Mouse (Mus musculus) embryonic facial prominence, embryonic 11.5 days (tissue): ENCODE results near the gene Slc5a3. TPM values are rescaled to one million over a fixed set of nuclear protein-coding genes. Genes with fewer than 3 reads are reported as not detected.

Experiments
- ATAC-seq: fragments of 200-750 bp; cut with Nextera tagmentation; replicated peaks from 2 replicates; pipeline ENCODE4 v1.8.0; 2017; ENCODE audit warnings: low read depth; ENCODE audit not compliant: insufficient number of reproducible peaks, low FRiP score, low TSS enrichment
- DNase-seq: peaks from one replicate; pipeline ENCODE4 v3.0.0-alpha.2; 2015; ENCODE audit warnings: low spot score
- H3K27ac ChIP-seq: fragments of 300-500 bp; sonication (generic); replicated peaks from 2 replicates; pipeline ENCODE4 v1.5.1; 2014; ENCODE audit warnings: mild to moderate bottlenecking, low read depth, low read length, control low read depth
- H3K27me3 ChIP-seq: fragments of 300-500 bp; sonication (generic); 2 replicates; pipeline ENCODE4 v1.6.1; 2014; ENCODE audit warnings: mild to moderate bottlenecking, low read length, moderate library complexity, mixed read lengths; ENCODE audit not compliant: control insufficient read depth, insufficient read depth
- H3K36me3 ChIP-seq: fragments of 300-500 bp; sonication (generic); replicated peaks from 2 replicates; pipeline ENCODE4 v1.6.1; 2014; ENCODE audit warnings: low read depth, mild to moderate bottlenecking, low read length, moderate library complexity, mixed read lengths; ENCODE audit not compliant: control insufficient read depth, insufficient read depth
- H3K4me1 ChIP-seq: fragments of 300-500 bp; sonication (generic); 2 replicates; pipeline ENCODE4 v1.6.1; 2014; ENCODE audit warnings: low read length, mixed read lengths; ENCODE audit not compliant: control insufficient read depth, insufficient read depth
- H3K4me2 ChIP-seq: fragments of 300-500 bp; sonication (generic); 2 replicates; pipeline ENCODE4 v1.6.1; 2014; ENCODE audit warnings: low read depth, mild to moderate bottlenecking, control low read depth, low read length, moderate library complexity
- H3K4me3 ChIP-seq: fragments of 300-500 bp; sonication (generic); 2 replicates; pipeline ENCODE4 v1.5.1; 2014; ENCODE audit warnings: low read depth, low read length, control low read depth
- H3K9ac ChIP-seq: fragments of 300-500 bp; sonication (generic); replicated peaks from 2 replicates; pipeline ENCODE4 v1.6.1; 2014; ENCODE audit warnings: mild to moderate bottlenecking, control low read depth, low read length
- H3K9me3 ChIP-seq: fragments of 300-500 bp; sonication (generic); replicated peaks from 2 replicates; pipeline ENCODE4 v1.6.1; 2016; ENCODE audit warnings: mild to moderate bottlenecking, low read length, inconsistent platforms, mixed read lengths; ENCODE audit not compliant: control insufficient read depth
- WGBS: fragments of 180-500 bp; shearing (Covaris S2); extraction: QIAGEN DNeasy Blood & Tissue Kit; methylation state at CpG from one replicate; pipeline ENCODE4 v1.1.7; 2014; 5-methylcytosine and 5-hydroxymethylcytosine counted together
- polyA plus RNA-seq: library from polyadenylated mRNA; unstranded; fragments of >200 nt; fragmentation: Nextera tagmentation; extraction: Ambion mirVana; gene quantifications from 2 replicates; pipeline ENCODE4 v1.2.1, GENCODE M21; 2014

Slc5a3 gene
- polyA plus RNA-seq, 1 experiment from 2014 or later: 12.6 TPM

DNA sequence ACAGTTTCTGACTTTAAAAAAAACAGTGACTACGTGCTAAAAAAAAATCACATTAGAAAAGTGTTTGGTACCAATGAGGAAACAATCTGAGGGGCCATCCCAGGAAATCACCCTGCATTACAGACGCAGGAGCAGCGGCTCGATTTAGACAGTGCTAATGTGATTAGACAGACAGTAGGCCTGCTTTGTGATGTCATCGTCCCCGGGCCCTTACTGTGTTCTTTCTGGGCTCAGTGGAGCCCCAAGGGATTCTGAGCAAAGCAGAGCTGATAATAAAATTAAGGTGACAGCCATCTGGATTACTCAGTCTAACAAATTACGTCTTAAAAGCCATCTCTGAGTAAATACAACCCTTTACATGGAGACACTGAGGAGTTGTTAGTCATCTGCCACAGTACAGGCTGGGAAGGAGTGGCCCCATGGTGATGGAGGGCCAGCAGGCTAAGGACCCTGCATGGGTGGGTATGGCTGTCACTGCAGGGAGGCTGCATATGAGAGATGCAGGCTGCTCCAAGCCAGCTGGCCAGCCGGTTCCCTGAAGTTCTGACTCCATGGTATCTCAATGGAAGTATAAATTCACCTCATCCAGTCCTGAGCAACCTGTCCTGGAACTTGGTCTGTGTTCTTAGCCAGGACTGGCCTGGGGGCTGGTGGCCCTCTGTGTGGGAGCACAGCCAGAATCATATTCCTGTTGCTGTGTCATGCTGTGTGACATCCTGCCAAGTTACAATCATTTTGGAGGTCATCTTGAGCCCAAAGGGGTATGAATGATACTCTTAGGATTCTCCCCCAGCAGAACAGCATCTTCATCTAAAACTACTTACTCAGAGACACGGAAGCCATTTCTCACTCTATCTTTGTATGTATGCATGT is 59.5 kb downstream of the Slc5a3 start:
- no peaks in the 10 kb centered on the region; the same call in 1 of the 2 replicates for H3K4me1 ChIP-seq
- no peaks in the 10 kb centered on the region for H3K36me3 ChIP-seq
- DNase-seq: no peak
- H3K9me3 ChIP-seq: no peaks in the 10 kb centered on the region
- H3K27ac ChIP-seq: no peak overlapping the region
- no peak overlapping the region for H3K4me2 ChIP-seq
- ATAC-seq: no peak
- no peak overlapping the region for H3K4me3 ChIP-seq
- no peak overlapping the region for H3K9ac ChIP-seq
- 68% methylated on average over 9 of the region's 9 CpGs for WGBS
- H3K27me3 ChIP-seq: no peaks in the 10 kb centered on the region

GRCm38 (mm10) chr16:92119013-92119515 is 60.9 kb downstream of the Slc5a3 start:
- Histone ChIP-seq H3K9me3 (no peaks in the 10 kb centered on the region), H3K4me3 (no peak overlapping the region), H3K27ac (no peak overlapping the region), H3K4me1 (no peaks in the 10 kb centered on the region; the same call in 1 of the 2 replicates), H3K4me2 (no peak overlapping the region), H3K9ac (no peak overlapping the region), H3K36me3 (no peaks in the 10 kb centered on the region), H3K27me3 (no peaks in the 10 kb centered on the region)
- DNase-seq (no peak), ATAC-seq (no peak)
- WGBS: 68% methylated on average over 13 of the region's 13 CpGs

DNA sequence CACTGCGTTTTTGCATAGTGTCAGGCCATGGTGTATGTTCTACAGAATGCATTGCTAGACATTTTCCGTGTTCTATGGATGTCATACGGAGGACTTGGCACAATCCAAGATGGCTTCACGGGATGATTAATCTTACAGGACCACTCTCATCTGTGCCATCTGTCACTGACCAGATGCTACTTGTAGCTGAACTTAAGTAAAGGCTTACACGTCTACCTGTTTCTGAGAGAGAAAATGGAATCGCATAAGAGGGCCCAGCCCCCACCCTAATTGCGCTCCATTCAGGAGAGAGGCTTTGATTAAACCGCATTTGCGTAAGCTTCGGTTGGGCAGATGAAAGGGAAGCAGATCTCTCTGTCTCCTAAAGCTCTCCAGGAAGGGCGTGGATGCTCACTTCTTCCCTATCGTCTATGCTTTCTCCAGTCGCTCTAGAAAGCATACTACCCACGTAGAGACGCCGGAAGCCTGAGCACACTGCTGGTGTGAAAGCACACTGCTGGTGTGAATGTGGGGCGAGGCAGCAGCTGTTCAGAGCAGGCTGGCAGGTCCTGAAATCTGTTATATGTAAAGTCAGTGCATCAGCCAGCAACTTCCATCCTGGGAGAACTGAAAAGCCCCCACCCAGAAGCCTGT is 62.9 kb downstream of the Slc5a3 start:
- no peak for ATAC-seq
- H3K4me3 ChIP-seq: no peak overlapping the region
- H3K4me1 ChIP-seq: no peaks in the 10 kb centered on the region; the same call in 1 of the 2 replicates
- no peaks in the 10 kb centered on the region for H3K9me3 ChIP-seq
- no peaks in the 10 kb centered on the region for H3K27me3 ChIP-seq
- DNase-seq: no peak
- no peak overlapping the region for H3K4me2 ChIP-seq
- H3K27ac ChIP-seq: no peak overlapping the region
- 72% methylated on average over 17 of the region's 17 CpGs for WGBS
- no peaks in the 10 kb centered on the region for H3K36me3 ChIP-seq
- no peak overlapping the region for H3K9ac ChIP-seq

- DNase-seq: no peak
- no peak overlapping the region for H3K4me2 ChIP-seq
- no peaks in the 10 kb centered on the region for H3K27me3 ChIP-seq
- no peak overlapping the region for H3K4me3 ChIP-seq
- H3K36me3 ChIP-seq: no peaks in the 10 kb centered on the region
- no peak overlapping the region for H3K9ac ChIP-seq
- H3K9me3 ChIP-seq: no peaks in the 10 kb centered on the region
- WGBS: 55% methylated on average over 4 of the region's 4 CpGs
- no peak for ATAC-seq
- H3K27ac ChIP-seq: no peak overlapping the region
- no peaks in the 10 kb centered on the region for H3K4me1 ChIP-seq
Measured at GRCm38 (mm10) chr16:92127226-92127625, 69.1 kb downstream of the Slc5a3 start.

GRCm38 (mm10) chr16:92127666-92128065 is 69.5 kb downstream of the Slc5a3 start:
- Histone ChIP-seq H3K4me3 (no peak overlapping the region), H3K4me1 (no peaks in the 10 kb centered on the region), H3K4me2 (no peak overlapping the region), H3K9me3 (no peaks in the 10 kb centered on the region), H3K27me3 (no peaks in the 10 kb centered on the region), H3K27ac (no peak overlapping the region), H3K9ac (no peak overlapping the region), H3K36me3 (no peaks in the 10 kb centered on the region)
- WGBS: 86% methylated on average over 5 of the region's 5 CpGs
- DNase-seq: no peak
- ATAC-seq: no peak

DNA sequence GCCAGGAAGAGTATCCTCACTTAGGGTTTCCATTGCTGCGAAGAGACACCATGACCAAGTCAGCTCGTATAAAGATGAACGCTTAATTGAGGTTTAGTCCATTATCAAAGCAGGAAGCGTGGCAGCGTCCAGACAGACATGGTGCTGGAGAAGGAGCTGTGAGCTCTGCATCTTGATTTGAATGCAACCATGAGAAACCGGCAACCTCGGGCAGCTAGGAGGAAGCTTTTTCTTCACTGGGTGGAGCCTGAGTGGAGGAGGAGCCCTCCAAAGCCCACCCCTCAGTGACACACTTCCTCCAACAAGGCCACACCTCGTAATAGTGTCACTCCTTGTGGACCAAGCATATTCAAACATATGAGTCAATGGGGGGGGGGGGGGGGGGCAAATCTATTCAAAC is 71.7 kb downstream of the Slc5a3 start:
- Histone ChIP-seq H3K27ac (no peak overlapping the region), H3K4me2 (no peak overlapping the region), H3K4me3 (no peak overlapping the region), H3K27me3 (no peaks in the 10 kb centered on the region), H3K4me1 (no peaks in the 10 kb centered on the region), H3K36me3 (no peaks in the 10 kb centered on the region), H3K9me3 (no peaks in the 10 kb centered on the region), H3K9ac (no peak overlapping the region)
- DNase-seq (no peak), ATAC-seq (no peak)
- 91% methylated on average over 8 of the region's 8 CpGs for WGBS

- DNase-seq (no peak), ATAC-seq (no peak)
- Histone ChIP-seq H3K36me3 (no peaks in the 10 kb centered on the region), H3K27me3 (no peaks in the 10 kb centered on the region), H3K4me1 (no peaks in the 10 kb centered on the region), H3K4me3 (no peak overlapping the region), H3K27ac (no peak overlapping the region), H3K4me2 (no peak overlapping the region), H3K9me3 (no peaks in the 10 kb centered on the region), H3K9ac (no peak overlapping the region)
- 83% methylated on average over 4 of the region's 4 CpGs for WGBS
Measured at GRCm38 (mm10) chr16:92132511-92132910, 74.4 kb downstream of the Slc5a3 start.

GRCm38 (mm10) chr16:92134148-92134764 is 76.1 kb downstream of the Slc5a3 start:
- Histone ChIP-seq H3K36me3 (no peaks in the 10 kb centered on the region), H3K27me3 (no peaks in the 10 kb centered on the region), H3K9me3 (no peaks in the 10 kb centered on the region), H3K9ac (no peak overlapping the region), H3K4me1 (no peaks in the 10 kb centered on the region), H3K4me2 (no peak overlapping the region), H3K4me3 (no peak overlapping the region), H3K27ac (no peak overlapping the region)
- no peak for ATAC-seq
- WGBS: 80% methylated on average over 11 of the region's 11 CpGs
- DNase-seq: no peak
